Mouse (Mus musculus): Measurements from ENCODE around the gene Cd96. TPM values are rescaled to one million over a fixed set of nuclear protein-coding genes. Genes with fewer than 3 reads are reported as not detected.

Cd96 gene
- polyA plus RNA-seq, 1 experiment, result not detected

Other genes starting within 250 kb of the Cd96 start
- gene Phldb2, start 166.7 kb downstream of the Cd96 start, polyA plus RNA-seq (2012; ENCODE audit: insufficient read depth, insufficient read length, missing spikeins), result 2.6 and 2.7 TPM in 2 replicates
- 0.20 and 0.38 TPM in 2 replicates for gene Plcxd2, start 110.0 kb downstream of the Cd96 start, polyA plus RNA-seq (2012; ENCODE audit: insufficient read depth, insufficient read length, missing spikeins)
- 5.3 and 14.3 TPM in 2 replicates for gene Gm4737, start 34.8 kb upstream of the Cd96 start, polyA plus RNA-seq (2012; ENCODE audit: insufficient read depth, insufficient read length, missing spikeins)

Measured in brown adipose tissue, adult 24 weeks (tissue).